Mouse (Mus musculus): ENCODE measurements around the gene Spag5.

The Spag5 gene

DNA sequence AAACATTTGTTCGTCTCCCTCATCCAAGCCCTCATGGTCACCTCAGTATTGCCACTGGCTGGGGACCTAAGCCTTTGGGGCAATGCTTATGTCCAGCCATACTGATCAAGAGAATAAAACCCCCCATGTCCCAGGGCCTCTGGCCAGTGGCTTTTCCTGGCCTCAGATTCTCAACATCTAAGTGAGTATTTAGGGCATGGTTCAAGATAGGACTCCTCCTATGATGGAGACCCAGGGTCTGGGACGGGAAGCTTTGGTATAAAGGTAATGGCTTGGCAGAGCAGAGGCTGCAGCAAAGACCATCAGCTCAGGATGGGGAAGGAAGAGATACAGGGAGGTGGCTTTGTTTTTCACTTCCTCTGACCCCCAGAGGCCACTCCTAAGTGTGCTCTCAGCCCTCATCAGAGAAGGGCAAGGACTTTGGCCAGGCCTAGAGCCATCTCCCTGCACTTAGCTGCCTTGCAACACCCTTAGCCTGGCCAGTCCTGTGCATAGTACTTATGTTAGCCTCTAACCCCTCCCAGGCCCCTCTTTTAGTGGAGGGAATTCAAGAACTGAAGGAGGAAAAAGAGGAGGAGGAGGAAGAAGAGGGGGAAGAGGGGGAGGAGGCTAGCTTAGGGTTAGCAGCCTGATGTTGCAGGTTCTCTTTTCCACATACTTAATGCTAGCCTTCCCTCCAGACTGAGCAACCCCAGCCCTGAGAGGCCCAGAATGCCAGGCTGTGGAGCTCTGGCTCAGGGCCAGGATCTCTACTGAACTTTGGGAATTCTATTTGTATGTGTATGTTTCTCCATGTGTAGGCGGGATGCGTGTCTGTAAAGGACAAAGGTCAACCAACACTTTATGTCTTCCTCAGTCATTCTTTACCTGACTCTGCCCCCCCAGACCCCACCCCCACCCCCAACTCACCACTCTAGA, 48.4 kb downstream of the Spag5 start:
- no peak for DNase-seq (ENCODE audit: low spot score in 2 of 2)

DNA sequence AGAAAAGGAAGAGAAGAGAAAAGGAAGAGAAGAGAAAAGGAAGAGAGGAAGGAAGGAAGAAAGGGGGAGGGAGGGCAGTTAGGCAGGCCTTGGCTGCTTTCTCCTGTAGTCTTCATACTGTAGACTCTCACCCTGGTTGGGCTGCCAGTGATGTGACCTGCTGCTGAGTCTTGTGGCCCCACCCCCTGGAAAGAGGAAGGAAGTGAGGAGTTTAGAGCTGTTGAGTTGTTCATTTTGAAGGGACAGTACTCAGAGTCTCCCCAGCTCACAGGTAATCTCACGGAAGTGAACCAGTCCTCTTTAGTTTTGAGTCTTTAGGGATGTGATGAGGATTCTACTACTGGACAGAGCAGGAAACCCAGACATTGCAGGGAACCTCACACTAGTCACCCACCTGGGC, 51.8 kb downstream of the Spag5 start:
- DNase-seq (ENCODE audit: low spot score in 2 of 2), result no peak

DNA sequence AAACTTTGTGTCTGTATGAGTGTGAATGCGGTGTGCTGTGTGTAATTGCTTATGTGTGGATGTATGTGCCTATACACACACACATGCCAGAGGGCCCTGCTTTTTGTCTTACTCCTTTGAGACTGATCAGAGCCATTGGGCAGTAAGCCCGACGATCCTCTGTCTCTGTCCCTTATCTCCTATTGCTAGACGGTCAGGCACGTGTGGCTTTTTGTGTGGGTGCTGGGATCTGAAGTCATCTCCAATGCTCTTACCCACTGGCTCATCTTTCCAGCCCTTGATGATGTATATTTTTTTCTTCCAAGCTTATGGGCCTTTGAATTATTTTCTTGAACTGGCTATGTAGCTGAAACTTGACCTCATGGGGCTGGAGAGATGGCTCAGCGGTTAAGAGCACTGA, 53.6 kb downstream of the Spag5 start:
- DNase-seq (ENCODE audit: low spot score in 2 of 2), result no peak

DNA sequence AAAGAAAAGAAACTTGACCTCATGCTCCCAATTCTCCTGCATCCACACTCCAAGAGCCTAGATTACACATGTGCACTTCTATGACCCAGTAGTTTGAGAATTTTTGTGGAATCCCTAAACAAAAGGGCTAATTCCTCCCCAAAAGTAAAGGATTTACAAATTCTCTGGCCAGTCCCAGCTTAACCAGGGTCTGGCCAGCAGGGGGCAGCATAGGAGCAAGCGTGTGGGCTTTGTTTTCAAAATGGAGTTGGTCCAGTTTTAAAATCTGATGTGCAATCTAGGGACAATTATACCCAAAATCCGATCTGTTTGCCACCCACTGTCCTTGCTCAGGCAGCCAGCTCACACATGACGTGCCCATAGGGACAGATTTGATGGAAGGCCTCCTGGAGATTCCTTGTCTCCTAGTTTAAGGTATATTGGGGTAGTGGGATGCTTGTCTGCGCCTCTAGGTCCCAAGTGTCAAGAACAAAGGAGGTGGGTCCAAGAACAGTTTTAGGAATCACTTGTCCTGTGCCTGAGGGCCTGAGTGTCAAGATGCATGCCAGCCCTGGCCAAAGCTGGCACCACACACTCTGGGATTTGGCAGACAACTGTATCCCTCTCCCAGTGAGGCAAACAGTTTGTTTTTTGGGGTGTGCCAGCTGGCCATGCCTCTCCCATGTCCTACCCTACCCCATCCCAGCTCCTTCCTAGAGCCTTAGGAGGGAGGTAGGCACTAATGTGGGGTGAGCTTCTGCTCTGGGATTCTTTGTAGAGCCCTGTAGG, 54.3 kb downstream of the Spag5 start:
- DNase-seq (ENCODE audit: low spot score in 2 of 2), result peak; percentile 58 to 64

DNA sequence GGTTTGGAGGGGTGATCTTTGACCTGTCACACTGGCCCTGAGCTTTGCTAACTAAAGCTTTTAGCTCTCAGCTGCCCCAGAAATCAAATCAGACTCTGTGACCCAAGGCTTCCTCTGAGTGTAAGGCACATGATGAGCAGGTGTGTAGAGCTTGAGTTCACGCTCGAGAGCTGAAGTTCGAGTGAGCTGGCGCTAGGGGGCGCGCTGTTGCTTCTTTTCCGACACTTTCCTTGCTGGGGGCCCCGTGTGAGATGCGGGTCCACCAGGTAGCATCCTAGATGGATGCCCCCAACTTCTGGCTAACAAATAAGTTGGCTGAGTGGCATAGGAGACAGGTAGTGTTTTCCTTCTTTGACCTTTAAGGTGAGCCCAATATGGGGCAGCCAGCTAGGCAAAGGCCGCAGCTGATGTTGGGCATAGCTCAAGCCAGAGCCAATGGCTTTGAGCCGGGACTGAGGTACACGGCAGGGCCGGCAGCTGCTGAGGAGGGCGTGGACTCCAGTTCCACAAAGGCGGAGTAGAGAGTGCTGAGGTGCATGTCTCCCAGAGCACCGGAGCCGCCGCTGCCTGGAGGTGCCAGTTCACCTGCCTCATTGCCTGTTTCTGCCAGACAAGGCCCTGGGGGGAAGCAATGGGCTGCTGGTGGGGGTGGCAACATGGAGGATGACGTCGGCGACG, 57.1 kb downstream of the Spag5 start:
- peak in 1 of 2 experiments; percentile 25 for DNase-seq (ENCODE audit: low spot score in 2 of 2)

DNA sequence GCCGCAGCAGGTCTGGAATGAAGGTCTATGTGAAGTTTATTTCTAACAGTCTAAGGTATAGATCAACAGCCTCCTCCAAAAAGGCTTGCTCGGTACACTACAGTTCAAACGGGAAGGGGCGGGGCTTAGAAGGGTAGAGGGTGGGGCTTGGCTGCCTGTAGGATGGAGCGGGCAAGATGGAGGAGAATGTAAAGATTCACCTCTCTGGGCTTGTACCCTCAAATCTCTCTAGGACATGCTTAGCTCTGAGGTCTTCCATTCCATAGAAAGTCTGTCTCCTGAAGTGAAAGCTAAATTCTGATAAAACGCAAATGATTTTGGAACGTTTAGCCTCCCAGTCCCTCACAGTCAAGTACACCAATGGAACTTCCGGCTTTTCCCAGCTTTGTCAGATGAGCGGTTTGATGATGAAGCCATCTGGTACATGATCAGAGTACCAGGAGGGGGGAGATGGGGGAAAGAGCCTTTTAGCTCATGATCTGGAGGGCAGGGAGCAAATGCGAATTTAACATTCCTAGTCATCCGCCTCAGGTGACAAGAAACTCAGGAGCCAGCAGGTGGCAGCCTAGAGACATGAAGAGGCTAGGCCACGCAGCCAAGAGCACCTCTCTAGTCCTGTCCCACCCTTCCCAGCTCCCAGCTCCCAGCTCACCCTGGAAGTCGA, 58.9 kb downstream of the Spag5 start:
- peak; percentile 57 to 76 for DNase-seq (ENCODE audit: low spot score in 2 of 2)

DNA sequence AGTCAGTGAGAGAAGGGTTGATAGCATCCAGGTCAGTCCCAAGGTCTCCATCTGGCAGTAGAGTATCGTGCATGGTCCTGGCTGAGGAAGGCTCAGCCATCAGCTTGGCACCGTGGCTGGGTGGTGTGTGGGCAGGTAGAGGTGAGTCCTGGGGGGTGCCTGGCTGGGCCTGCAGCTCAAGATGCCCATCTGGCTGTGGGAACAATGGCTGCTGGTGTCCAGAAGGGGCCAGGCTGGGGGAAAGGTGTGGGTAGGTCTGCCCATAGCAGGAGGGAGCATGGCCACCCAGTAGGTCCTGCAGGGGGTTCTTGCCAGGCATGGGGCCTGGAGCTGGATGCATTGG, 59.4 kb downstream of the Spag5 start:
- no peak for DNase-seq (ENCODE audit: low spot score in 2 of 2)

DNA sequence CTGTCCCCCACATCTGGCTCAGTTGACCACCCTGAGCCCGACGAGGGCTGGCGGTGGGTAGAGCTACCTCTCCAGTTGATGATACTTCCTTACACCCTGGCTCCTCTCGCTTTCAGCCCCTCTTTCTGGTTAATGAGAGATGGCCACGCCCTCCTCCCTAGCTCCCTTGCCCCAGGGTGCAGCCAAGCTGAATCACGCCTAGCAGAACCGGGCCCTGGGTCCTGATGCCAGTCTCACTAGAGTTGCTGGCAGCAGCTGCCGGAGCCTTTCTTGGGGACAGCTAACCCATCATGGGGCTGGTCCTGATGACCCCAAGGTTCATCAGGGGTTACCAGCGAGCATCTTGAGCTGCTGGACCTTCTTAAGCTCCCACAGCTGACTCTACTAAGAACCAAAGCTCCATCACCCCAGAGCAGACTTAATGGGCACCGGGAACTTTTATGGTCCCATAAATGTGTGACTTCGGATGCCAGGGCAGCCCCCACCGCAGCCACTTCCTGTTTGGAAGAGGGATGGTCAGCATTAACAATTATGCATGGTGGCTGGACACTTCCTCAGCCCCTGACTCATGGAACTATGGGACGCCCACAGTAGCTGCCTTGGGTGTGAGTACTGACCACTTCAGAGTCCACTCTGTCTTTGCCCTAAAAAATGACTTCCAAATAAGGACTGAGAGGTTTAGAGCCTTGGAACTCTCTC, 62.1 kb downstream of the Spag5 start:
- DNase-seq (ENCODE audit: low spot score in 2 of 2), result no peak

DNA sequence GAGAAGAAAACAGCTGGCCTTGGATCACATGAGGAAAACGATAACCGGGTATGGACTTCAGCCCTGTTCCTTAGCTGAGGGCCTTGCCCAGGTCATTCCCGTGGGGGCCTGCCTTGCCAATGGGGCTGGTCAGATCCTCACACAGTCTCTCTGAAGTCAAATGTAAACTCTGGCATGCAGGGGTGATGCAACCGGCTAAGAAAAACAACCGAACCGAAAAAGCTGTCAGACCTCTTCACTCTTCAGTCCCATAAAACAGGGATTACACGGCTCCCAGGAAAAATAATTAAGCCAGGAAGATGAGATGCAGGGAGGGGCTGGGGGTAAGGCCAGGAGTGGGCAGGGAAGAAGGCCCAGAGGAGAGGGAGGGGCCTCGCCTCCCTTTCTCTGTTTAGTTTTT, 62.8 kb downstream of the Spag5 start:
- no peak for DNase-seq (ENCODE audit: low spot score in 2 of 2)

DNA sequence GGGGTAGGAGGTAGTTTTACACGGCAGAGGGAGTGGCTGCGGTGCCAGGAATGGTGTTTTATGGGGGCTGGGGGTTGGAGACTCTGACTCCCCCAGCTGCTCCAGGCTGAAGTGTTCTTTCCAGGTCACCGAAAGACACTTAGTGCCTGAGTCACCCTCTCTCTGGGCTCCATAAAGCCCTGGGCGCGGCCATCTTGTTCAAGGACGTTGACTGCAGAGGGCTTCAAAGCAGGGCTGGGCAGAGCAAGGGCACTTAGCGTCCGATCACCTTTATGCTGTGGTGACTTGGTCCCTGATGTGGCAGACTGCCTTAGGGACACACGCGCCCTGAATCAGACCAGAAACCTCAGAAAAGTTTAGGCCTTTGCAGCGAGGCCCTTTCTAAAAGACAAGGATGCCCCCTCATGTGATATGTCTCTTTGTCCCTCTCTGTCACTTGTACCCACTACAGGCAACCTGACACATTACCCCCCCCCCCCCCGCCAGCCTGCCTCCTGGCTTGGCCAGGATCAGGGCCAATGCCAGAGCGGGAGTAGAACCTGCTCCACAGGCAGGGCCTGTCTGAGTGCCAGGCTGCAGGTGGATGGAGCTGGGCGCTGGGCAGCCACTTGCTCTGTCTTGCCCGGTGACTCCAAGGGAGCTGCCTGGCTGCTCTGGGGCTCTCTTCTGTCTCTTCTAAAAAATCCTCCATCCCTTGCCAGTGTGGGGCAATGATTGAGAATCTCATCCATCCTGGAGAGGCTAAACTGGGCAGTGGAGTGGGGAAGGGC, 66.3 kb downstream of the Spag5 start:
- no peak for DNase-seq (ENCODE audit: low spot score in 2 of 2)

DNA sequence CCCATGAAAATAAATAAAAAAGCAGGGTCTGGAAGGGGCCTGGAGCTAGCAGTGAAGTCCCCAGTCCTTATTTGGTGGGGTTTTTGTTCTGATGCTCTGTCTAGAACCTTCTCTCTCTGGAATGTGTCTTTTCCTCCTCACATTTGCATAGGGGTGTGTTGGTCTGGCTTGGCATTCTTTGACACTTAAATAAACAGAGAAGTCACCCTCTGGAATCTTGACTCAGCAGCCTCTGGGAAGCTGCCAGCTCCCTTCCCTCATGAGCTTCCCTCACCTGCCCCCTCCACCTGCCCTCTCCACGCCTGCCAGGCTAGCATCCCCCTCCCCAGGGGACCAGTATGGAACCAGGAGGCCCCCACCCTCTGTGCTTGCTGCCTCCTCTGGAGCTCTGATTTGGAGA, 69.1 kb downstream of the Spag5 start:
- no peak for DNase-seq (ENCODE audit: low spot score in 2 of 2)

DNA sequence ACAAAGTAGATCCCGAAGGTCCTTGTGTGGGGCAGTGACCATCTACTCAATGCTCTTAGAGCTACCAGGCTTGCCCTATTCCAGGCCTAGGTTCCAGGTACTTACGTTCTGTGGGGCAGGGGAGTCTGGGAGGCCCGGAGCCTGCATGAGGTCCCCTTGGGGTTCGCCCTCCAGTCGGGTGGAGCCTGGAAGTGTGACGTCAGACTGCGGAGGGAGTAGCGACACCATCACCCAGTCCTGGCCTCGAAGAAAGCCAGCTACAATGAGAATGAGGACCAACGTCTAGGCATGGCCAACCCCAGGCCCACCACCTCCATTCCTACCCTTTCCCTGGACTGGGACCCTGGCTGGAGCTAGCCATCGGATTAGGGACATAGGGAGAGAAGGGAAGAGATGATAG, 70.4 kb downstream of the Spag5 start:
- no peak for DNase-seq (ENCODE audit: low spot score in 2 of 2)

Data from frontal cortex, postnatal 36 days (tissue).